ENCODE assay signal across 20 mouse cellular contexts in the genomic region with DNA sequence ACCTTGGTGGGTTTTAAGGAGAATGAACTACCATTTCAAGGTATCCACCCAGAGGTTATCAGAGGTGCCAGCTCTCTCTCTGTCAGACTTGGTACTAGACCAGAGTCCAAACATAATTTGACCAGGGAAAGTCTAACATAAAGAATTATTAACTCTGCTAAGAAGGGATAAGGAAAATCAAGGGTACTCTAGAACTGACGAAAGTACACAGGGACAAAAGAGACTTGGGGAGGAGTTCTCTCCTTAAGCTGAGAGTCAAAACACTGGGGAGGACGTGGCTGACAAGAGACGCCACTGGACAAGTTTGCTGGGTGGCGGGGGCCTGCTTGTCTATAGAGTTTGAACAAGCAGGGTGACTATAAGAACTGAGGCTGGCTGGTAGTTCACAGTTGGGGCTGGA.
"Had no signal": no experiment of that assay in that cellular context is flagged by ENCODE, and none has a peak within 500 bp of the region (broad histone marks: within the 10 kb centered on the region; RNA-seq: fewer than 3 reads in every experiment).

No protein-coding gene starts in this region.

- H3K27ac ChIP-seq: kidney, postnatal 0 days; left cerebral cortex, adult 2 months; limb, embryonic 12.5 days; limb, embryonic 15.5 days; midbrain, embryonic 10.5 days; midbrain, embryonic 13.5 days; neural tube, embryonic 13.5 days had no signal

- H3K4me2 ChIP-seq: limb, embryonic 12.5 days; limb, embryonic 15.5 days; liver, embryonic 11.5 days; midbrain, embryonic 13.5 days; neural tube, embryonic 13.5 days had no signal

- H3K27me3 ChIP-seq: limb, embryonic 12.5 days; limb, embryonic 15.5 days; midbrain, embryonic 13.5 days; neural tube, embryonic 13.5 days had no signal

- H3K4me3 ChIP-seq: left cerebral cortex, adult 2 months; limb, embryonic 12.5 days; limb, embryonic 15.5 days; megakaryocyte, embryonic 14.5 days; midbrain, embryonic 10.5 days; midbrain, embryonic 13.5 days; myocyte; neural tube, embryonic 13.5 days had no signal

- ATAC-seq: midbrain, embryonic 13.5 days; midbrain, embryonic 16.5 days had no signal

- H3K4me1 ChIP-seq: limb, embryonic 12.5 days; limb, embryonic 15.5 days; midbrain, embryonic 13.5 days; neural tube, embryonic 13.5 days had no signal

- H3K9me3 ChIP-seq: limb, embryonic 12.5 days; limb, embryonic 15.5 days; midbrain, embryonic 10.5 days; midbrain, embryonic 13.5 days; neural tube, embryonic 13.5 days had no signal

- DNase-seq: kidney, postnatal 36 days; layer of hippocampus, postnatal 36 days; left cerebral cortex, postnatal 4 days; lung, adult 2 months; lung, postnatal 36 days; retina, postnatal 1 day; right cerebral cortex, postnatal 4 days; spleen, adult 18-20 months; thymus, postnatal 36 days had no signal

- H3K9ac ChIP-seq: limb, embryonic 12.5 days; limb, embryonic 15.5 days; midbrain, embryonic 13.5 days; neural tube, embryonic 13.5 days had no signal

- H3K36me3 ChIP-seq: limb, embryonic 12.5 days; limb, embryonic 15.5 days; midbrain, embryonic 10.5 days; midbrain, embryonic 13.5 days; neural tube, embryonic 13.5 days had no signal
